Mouse (Mus musculus) adrenal gland, postnatal 25 days (tissue): ENCODE measurements around the gene Olfr221. TPM values are rescaled to one million over a fixed set of nuclear protein-coding genes. Genes with fewer than 3 reads are reported as not detected.

Source experiments
- DNase-seq: peaks from one replicate; pipeline ENCODE4 v3.0.0; 2021; ENCODE audit warnings: mixed read lengths
- total RNA-seq: library from RNA; stranded (reverse); gene quantifications from 2 replicates; pipeline ENCODE4 v1.2.3, GENCODE M21; 2021

Olfr221 gene
- total RNA-seq, 1 experiment from 2014 or later, result not detected

DNA sequence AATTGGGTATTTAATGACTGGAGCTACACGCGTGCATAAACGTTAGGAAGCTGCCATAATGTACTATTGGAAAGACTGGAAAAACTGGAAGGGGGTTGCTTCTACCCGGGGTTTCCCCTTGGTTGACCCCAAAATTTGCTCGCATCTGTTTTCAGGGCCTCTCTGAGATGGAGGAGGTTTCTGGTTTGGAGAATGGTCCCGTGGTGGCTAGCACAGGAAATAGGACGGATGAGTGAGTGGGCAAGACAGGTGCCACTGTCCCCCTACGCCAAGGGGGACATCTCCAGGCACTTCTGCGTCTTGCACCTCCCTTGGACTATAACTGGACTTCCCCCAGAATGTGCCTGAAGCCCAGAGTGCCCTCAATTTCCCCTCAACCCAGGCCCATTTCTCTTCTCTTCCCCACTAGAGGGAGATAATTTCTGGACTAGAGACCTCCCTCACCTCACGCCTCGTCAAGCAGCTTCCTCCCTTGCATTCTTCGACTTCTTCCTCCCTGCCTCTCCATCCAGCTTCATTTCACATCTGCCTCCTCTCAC lies 23.1 kb downstream of the Olfr221 start:
- DNase-seq, result no peak

DNA sequence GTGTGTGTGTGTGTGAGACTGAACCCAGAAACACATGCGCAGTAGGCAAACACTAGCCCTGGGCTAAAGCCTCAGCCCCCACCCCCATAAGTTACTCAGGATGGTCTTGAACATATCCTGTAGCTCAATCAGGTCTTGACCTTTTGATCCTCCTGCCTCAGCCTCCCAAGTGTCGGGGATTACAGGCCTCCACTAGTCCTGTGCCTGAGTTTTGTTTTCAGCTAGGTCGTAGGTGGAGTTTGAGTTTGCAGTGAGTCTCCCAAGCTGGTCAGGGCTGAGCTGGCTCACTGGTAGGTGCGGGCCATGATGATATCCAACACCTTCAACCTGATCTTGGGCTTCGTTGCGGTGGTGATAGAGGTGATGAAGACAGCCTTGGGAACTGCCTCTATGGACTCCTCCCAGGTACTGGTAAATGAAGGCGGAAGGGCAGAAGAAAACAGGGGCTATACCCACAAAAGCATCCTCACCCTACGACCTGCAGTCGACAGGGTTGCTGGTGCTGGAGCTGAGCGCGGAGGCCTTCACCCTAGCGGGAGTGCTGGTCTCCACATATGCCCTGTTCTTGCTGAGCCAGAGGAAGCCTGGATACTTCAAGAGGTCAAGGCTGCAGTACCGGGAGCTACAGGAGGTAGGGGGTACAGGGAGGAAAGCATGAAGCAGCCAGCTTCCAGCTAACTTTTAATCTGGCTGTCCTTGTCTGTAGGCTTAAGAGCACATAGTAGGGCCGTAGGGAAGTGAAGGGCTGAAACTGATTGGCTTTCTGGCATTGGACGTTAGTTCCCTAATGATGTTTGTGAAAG lies 23.8 kb downstream of the Olfr221 start:
- DNase-seq, result no peak

DNA sequence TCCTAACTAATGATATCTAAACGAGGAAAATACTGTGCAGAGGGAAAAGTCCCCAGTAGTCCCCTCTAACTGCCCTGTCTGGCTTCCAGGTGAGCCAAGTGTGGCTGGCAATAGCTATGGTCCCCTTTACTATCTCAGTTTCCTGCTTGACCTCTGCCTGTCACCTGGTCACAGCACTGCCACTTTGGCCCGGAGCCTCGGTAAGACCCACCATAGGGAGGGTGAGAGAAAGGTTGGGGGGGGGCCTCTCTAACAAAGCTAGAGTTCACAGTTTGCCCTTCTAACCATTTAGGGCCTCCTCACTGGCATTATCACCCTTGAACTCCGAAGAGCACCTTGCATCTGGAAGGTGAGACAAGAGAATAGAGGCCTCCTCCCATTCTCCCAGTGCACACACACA lies 24.6 kb downstream of the Olfr221 start:
- no peak for DNase-seq

DNA sequence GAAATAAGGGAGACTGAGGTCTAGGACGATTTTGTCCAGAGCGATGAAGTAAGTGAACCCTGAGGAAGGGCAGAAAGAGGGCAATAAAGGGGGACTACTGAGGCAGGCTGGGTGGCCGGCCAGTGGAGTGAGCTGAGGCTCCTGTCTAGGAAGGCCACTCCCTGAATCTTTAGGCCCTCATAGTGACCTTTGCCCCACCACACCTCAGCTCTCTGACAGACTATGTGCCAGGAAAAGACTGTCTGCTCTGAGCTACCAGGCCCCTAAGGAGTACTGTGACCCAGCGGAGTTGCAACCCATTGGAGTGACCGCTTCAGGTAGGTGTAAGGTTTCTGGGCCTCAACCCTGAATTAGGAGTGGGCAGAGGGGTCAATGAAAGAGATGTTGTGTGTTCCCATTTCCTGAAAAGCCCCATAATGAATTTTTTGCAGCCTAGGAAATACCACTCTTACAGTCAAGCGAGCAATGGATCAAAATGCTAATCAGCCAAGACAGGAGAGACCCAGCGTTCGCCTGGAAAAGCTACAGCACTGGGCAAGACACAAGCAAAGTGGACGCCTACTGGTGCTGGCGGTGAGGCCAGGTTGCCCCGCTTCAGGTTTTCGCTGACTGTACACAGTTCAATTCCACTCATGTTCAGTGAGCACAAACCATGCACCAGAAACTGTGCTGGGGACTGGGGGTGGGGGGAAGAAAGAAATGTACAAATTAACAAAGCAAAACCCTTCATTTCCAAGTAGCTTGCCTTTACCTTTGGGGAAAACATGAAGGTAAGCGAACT lies 25.4 kb downstream of the Olfr221 start:
- DNase-seq, result no peak

DNA sequence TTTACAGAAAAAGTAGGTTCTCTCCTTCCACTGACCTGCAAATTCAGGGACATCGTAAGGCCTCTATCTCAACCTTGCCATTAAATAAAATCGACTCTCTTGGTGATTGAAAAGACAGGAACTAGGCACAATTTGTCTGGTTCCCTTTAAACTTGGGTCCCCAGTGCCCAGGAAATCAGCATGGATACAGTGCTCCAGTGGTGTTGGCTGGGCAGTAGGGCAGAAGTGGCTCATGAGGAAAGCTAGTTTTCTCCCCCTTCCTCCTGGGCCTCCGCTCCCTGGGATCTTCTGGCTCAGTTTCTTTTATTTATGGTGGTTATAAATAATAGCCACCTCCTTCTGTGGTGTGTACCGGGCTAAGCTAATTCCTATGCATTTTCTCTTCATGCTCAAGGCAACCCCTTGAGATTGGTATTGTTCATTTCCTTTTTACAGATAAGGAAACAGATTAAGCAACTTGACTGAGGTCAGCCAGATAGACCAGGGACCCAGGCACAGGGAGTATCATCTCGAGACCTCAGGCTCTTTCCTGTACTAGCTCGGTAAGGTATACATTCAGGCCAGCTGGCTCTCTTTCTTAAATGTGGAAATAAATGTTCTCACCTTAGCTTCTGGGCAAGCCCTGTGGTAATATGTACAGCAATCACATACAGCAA lies 26.7 kb downstream of the Olfr221 start, which contains the start of gene Tmem253:
Tmem253 (plus strand) TSS at position 214 of the 656 bp plus-strand sequence.
- DNase-seq, result no peak

DNA sequence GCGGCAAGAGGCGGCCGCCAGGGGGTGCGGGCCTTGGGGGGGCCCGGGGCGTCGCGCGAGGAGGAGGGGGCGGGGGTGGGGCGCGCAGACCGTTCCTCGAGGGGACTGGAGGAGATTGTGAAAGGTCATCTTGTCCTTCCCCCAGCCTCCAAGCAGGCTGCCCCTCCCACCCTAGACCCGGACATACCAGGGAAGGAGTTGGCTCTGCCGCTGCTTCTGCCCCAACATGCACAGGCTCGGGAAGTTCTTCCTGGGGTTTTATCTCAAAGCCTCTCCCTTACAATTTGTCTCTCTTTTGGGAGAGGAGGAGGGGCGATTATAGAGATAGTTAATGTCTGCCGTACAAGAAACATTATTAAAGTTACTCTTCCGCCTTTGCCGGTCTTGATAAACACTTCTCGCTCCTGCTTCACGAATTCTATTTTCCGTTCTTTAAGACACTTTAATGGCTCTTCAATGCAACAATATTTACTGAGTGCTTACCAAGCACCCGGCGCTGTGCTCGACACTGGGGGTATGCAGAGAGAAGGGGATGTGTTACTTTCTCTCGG lies 27.4 kb downstream of the Olfr221 start:
- peak; percentile 62 for DNase-seq

DNA sequence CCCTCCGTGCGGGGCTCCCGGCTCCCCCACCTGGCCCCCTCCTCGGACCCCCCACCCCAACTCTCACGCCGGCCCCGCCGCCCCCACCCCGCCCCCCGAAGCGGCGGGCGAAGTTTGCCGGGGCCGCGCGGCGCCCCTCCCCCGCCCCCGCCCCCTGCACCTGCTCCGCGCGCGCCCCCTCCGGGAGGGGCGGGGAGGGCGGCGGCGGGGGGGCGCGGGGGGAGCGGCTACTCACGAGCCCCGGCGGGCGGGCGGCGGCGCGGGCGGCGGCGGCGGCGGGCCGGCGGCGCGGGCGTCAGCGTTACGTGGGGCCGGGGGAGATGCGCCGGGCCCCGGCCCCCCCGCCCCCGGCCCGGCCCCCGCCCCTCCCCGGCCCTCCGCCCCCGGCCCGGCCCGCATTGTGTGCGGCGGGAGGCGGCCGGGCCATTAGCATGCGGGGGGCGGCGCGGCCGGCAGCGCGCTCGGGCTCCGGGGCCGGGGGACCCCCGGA lies 27.9 kb downstream of the Olfr221 start:
- no peak for DNase-seq

DNA sequence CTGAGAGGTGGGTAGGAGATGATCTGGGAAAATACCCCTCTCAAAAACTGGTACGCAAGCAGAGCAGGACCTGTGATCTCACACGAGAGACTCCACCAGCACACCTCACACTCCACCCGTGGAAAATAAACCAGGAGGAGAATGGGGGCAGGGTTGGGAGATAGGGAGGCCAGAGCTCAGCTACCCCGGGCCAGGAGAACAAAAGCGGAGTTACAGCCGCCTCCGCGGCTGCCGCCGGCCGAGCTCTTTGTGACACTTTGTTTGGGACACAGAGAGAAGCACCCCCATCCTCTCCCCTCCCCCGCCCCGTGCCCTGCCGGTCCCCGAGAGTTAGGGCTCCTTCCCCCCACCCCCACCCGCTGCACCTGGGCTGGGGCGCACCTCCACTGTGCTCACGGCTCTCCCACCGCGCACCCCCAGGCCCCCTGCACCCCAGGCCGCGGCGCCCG lies 28.5 kb downstream of the Olfr221 start:
- peak; percentile 60 for DNase-seq

DNA sequence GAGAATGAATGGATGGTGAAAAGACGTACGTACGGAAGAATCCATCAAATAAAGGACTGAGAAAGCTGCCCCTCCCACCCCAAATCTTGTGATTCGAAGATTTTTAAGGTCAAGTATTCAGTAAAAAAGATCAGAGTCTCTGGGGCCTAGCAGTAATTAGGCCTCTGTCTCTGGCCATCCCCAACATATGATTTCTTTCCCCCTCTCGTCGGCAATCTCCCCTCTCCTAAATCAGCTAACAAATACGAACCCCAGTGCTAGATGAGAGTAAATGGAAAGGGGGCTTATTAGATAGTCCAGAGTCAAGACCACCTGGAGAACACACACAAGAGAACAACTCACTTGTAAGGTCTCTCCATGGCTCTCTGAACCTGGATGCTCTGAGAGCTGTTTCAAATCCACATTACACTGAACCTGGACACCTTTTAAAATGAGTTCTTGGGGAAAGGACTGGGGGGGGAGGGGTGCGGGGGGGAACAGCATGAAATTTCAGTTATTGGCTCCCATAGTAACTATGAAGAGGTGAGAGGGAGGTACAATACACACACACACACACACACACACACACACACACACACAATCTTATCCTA lies 29.1 kb downstream of the Olfr221 start:
- no peak for DNase-seq

DNA sequence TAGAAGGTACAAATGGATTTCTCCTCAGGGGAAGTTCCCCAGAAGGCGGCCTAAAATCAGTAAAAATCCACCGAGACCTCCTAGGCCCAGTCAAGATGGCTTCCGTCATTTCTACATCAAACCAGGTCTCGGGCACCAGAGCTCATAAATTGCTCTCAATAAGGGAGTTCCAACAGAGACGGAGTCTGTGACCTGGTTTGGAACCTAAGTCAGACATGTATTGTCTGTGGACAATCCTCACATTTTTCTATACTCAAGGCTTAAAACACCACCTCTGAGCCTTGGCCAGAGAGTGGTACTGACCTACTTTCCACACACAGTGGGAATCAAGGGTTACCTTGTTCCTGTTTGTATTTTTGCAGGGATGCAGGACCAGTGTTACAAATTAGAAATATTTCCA lies 29.7 kb downstream of the Olfr221 start:
- DNase-seq, result no peak

DNA sequence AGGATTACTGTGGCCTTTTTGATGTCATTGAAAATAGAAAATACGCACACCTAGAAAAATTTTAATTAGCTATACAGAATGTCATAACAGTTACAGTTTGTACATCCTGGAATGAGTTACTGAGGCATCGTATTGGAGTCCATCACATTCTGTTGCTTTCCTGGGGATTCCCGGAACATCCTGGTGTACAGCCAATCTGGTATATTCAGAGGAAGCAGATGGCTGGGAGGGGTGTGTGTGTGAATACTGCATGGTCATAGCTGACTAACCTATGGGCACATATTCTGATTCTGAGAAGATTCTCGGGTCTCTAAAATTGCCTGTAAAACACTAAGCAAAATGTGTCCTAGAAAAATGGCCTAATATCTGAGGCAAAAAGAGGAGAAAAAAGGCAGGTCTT lies 30.2 kb downstream of the Olfr221 start:
- no peak for DNase-seq

DNA sequence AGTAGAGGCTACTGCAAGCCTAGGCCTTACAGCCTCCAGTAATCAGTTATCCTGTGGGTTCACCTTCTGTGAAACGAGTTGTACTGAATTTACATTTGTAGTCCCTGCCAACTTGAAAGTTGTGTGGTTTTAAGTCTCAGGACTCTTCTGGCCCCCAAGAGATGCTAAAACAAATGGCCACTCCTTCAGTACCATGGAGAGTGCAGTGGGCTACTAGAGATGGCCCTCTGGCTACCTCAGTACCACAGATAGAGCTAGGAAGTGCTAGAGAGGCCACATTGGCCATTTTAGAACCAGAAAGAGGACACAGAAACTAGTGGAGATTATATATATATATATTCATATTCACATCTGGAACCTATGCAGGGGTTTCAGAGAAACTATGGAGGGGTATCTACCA lies 30.6 kb downstream of the Olfr221 start:
- no peak for DNase-seq

DNA sequence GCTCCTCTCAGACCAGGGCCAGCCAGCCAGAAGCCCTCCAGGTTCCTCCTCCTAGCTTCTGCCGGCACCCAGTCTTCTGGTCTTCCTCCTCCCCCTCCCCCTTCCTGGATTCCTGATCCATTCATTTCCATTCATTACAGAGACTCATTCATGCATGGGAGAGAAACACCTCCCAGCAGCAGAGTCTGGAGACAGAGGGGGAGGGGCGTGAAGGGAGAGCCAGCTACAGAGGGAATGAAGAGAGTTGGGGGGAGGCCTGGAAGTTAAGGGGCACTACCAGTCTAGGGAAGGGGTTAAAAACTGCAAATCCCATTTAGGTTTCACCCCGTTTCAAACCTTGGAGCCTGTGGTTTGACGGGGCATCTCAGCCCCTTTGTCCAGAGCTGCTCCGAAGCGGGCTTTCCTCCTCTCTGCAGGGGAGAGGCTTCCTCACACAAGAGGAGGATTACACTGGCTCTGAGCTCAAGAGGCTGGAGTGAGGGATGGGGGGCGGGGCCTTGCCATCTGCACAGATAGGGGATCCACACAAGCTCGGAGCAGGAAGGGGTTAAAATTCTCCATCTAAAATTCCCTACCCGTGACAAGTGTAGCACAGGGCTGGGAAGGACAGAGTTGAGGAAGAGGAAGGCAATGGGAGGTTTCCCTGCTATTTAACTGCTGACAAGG lies 31.7 kb downstream of the Olfr221 start:
- no peak for DNase-seq

DNA sequence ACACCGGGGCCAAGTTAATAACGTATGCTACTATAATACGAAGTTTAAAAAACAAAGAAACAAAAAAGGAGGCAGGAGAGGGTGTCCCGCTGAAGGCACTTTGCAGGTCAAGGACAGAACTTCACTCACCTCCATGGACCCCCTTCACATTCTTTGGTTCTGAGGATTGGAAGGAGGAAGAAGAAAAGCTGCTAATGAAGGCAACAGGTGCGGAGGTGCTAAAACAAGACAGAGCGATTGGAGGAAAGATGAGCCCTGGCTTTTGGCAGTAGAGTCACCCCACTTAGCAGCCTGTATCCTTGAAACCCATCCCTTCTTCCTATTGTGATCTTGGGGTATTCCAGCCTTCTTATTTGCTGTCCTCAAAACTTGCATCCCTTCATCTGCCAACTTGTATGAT lies 32.4 kb downstream of the Olfr221 start:
- no peak for DNase-seq

DNA sequence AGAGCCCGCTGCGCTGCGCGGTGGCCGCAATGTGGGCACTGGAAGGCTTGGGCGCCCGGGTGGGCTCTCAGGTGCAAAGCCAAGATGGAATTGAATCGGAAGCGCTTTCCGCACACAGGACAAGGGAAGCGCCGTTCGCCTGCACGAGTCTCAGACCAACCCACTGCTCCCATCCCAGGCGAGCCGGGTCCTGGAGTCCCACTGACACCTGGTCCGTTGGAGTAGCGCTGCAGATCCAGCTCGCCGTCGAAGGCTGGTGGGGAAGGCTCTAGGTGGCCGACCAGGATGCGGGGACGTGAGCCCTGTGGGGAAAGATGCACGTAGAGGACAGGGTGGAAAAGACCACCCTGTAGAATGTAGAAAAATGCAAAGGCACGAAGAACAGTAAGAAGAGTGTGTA lies 32.9 kb downstream of the Olfr221 start:
- no peak for DNase-seq

DNA sequence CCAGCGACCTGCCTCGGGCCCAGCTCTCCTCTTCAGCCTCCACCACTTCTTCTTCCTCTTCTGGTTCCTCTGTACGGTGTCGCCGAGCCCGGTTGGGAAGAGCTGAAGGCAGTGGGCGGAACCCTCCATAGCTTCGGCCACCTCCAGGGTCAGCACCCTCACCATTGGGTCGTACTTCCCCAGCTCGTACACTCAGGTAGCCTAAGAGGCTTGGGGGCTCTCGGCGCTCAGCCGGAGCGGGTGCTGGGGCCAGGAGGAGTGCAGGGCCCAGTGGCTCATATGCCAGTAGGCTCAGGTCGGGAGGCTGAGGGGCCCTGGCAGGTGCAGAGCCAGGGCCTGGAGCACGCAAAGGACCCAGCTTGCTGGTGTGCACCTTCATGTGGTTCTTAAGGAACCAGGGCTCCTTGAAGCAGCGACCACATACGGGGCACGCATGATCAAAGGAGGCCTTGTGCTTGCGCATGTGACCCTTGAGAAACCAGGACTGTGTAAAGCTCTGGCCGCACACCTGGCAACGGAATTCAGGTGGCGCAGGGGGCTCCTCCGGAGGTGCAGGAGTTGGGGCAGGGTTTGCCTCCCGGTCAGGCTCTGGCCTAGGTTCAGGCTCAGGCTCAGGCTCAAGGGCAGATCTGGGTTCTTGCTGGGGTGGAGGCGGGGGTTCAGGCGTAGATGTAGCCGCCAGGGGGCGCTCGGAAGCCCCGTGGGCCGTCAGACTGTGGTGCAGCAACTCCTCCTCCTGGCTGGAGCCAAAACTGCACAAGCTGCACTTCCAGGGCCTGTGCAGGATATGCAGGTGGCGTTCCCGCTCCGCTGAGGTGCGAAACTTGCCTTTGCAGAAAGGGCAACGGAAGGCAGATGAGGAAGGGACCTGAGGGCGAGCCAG lies 33.7 kb downstream of the Olfr221 start:
- DNase-seq, result peak; percentile 93

DNA sequence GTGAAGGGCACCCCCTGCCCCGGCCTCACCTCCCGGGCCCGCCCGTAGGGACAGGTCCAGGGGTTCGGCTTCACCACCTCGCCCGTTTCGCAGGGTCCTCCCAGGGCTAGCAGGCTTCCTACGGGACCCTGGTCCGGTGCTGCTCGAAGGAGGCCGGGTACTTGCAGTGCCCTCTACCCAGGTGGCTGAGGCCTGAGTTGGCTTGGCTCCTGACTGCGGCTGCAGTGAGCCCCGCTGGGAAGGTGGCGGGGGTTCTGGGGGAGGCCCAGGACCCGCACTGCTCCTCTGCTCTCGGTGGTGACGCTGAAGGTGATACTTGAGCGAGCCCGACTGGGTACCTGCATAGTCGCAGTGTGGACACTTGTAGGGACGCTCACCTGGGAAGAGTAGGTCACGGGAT lies 35.5 kb downstream of the Olfr221 start:
- no peak for DNase-seq

DNA sequence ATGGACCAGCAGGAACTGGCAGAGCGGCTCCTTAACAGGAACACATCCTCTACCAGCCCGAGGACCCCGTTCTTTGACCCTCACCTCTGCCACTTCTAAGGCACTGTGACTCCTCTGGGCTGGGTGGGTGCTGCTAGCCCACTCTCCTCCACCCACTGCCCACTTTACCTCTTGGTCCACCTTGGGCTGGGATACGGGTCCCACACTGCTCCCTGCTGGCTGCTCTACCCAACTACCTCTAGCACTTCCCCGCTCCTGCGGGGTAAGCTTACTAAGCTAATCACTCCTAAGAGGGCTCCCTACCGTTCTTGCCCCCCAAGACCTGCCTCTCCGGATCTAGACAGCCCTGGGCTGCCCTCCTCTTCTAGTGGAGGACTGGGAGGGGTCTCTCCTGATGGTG lies 36.0 kb downstream of the Olfr221 start:
- DNase-seq, result no peak

DNA sequence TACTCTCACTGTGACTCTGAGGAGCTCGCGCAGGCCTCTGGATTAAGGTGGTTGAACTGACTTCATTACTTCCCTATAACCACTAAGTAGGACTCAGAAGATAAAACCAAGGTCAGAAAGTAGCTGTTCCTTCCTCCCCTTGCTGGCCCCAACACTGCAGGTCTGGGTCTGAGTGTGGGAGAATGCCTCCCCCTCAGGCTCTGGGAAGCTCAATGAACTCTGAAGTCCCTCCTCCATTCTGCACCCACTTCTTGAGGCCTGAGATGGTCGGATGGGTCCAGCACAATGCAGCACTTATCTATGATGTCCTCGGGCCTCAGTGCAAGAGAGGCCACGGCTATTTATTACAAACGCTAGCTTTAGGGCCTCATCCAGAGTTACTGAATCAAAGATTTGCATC lies 36.6 kb downstream of the Olfr221 start:
- no peak for DNase-seq

DNA sequence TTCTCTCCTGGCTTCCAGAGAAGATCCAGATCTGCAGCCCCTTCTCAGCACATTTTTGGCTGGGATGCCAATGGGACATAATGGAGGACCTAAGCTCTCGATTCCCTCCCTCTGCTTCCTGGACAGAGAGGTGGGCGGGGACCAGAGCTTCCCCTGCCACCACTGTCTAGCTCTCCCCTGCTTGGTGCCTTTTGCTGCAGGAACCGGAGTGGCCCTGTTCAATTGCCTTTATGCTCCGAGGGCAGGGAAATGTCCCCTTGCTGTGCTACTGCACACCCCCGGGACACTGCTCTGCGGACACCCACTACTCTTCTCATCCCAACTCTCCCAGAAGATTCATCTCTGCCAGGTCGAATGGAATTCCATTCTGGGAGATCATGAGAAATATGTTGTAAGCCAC lies 37.1 kb downstream of the Olfr221 start:
- DNase-seq, result no peak
